Mouse (Mus musculus): ENCODE data around the gene Dock4. TPM values are rescaled to one million over a fixed set of nuclear protein-coding genes. Genes with fewer than 3 reads are reported as not detected.
A peak's percentile ranks its signal among the peaks of the same experiment; 100 is the strongest.
"Not testable (repeated sequence)": the region's sequence is repeated elsewhere in the genome, so short reads cannot be mapped to it uniquely, and the experiment has no call there.

Gene Dock4
- polyA plus RNA-seq, 2 experiments from 2014 or later: 0.76 to 2.6 TPM

DNA sequence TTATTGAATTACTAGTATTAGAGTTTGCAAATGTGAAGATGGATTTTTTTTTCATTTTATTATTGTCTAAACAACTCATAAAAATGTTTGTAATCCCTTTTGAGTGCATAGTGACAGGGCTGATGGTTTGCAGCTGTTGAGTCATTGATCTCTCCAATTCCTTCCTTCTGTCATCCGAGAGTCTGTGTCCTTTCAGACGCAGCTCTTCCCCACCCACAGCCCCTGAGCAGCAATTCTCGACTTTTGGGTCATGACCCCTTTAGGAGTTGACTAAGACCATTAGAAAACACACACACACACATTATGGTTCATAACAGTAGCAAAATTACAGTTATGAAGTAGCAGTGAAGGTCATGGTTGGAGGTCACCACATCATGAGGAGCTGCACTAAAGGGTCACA, 380.7 kb downstream of the Dock4 start:
- no peak for ATAC-seq

DNA sequence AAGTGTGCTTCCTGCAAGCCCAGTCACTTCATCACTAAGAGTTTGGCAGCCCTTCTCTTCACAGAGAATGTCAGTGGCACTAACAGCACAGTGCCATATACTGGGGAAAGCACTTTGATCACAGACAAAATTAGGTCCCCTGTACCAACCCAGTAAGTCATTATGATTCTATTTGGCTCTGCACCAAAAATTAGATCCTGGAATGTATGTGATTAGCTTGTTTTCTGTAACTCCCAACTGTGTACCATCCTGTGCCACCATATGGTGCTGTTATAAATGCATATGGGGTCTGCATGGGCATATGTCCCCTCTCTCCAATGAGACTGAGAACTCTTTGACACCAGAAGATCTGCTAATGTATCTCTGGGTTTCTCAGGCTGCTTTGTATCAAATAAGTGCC, 382.3 kb downstream of the Dock4 start:
- ATAC-seq: no peak

DNA sequence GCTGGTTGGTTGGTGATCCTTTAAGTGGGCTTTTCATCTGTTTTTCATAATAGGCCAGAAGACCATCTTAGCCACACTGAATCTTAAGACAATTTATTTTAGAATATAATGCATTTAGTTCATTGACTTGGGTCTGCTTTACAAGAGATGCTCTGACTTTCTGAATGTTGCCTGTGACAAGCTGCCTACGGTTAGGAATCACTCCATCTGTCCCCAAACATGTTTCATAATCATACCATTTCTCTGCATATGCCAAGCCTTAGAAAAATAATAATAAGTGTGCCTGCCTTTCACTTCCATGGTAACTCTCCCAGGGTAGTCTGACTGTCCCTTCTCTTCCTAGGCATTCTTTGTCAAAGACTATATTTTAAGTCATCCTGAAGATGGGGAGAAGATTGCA, 383.5 kb downstream of the Dock4 start:
- no peak for ATAC-seq

DNA sequence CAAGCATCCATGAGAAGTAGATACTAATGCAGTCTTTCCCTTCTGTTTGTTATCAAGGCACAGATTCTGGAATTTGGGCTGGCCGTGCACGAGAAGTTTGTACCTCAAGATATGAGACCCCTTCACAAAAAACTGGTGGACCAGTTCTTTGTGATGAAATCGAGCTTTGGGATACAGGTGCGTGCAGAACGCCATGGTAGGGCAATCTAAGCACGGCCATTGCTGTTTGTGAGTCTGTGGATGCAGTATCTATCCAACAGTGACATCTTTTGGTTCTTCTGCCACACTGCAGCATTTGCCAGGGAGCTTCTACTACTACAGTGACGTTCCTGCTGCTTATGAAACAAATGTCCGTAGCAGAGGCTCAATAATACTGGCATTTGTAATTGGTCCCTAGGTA, 386.4 kb downstream of the Dock4 start:
- no peak for ATAC-seq

- ATAC-seq: no peak
These were observed 391.2 kb downstream of the Dock4 start for GRCm38 (mm10) chr12:40836924-40837323.

DNA sequence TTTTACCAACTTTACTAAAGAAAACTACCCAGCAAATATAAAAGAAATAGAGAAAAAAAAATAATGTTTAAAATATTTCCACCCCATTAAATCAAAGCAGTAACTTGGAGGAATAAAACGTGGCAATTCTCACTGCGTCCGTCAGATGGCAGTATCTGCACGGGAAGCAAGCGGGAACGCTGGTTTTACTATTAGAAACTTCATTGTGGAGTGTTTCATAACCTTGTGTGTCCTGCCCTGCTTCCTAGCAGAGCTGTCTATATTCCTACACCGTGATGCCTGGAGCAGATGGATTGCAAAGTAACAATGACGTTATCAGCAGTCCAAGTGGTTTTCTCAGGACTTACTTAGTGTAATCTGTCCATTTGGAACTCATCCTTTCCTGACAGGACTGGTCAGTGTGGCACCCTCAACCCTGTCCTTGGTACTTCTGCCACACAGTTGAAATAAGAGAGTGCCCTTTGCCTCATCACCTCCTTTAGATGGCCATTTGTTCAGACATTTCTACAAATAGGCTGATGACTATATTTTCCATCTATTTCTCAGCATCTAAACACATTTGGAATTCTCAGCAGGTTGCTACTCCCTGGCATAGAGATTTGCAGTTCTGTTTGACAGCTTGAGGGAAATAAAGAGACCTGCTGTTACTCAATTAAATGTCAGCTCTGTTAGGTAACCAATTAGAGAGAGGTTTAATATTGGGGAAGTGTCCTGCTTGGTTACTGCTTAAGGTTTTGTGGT, 392.0 kb downstream of the Dock4 start:
- ATAC-seq: peak; percentile 77

GRCm38 (mm10) chr12:40838338-40838695, 392.6 kb downstream of the Dock4 start:
- ATAC-seq: no peak

GRCm38 (mm10) chr12:40838940-40839339, 393.2 kb downstream of the Dock4 start:
- no peak for ATAC-seq

- ATAC-seq: no peak
These were observed 394.1 kb downstream of the Dock4 start for GRCm38 (mm10) chr12:40839817-40840216.

DNA sequence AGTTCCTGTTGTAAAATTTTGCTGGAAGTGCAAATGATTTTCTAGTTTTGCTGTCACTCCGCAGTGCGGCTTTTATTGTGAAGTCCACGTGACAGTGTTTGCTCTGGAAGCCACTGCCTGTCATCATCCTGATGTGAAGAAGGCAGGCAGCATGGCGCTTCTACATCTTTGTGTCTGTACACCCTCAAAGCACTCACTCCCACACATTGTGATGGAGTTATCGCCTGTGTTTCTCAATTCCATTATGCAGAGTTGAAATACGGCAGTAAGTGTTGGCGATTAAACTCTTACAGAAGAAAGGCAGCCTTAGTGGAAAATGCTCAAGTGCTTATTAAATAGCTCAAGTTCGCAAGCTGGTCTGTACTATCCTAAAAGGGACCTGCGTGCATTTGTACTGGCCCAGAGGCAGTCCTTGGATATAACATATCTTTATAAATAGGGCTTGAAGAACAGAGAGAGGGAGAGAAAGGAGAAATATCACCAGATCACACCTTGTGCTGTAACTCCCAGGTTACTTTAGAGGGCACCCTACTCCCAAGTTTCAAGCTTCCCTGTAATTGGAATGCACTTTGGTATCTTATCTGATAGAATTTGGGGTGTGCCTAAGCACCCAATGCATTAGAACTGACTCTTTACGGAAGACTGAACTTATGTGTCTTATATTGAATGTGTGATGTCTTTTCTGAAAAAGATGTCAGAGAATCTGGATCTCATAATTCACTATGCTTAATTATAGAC, 396.7 kb downstream of the Dock4 start:
- no peak for ATAC-seq

- ATAC-seq: no peak
These were observed 397.2 kb downstream of the Dock4 start for GRCm38 (mm10) chr12:40842991-40843390.

GRCm38 (mm10) chr12:40843474-40844080, 397.8 kb downstream of the Dock4 start:
- no peak for ATAC-seq

DNA sequence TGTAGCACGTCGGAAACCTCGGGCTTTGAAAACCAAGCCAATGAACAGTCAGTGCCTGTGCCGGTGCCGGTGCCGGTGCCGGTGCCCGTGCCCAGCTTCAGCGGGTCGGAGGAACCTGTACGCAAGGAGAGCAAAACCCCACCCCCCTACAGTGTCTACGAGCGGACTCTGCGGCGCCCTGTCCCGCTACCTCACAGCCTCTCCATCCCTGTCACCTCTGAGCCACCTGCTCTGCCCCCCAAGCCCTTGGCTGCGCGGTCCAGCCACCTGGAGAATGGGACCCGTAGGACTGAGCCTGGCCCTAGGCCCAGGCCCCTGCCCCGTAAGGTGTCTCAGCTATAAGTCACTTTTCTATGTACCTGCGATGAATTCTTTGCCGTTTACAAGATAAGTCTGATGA, 398.6 kb downstream of the Dock4 start:
- ATAC-seq: no peak

- no peak for ATAC-seq
These were observed 409.1 kb downstream of the Dock4 start for GRCm38 (mm10) chr12:40854705-40855367.

DNA sequence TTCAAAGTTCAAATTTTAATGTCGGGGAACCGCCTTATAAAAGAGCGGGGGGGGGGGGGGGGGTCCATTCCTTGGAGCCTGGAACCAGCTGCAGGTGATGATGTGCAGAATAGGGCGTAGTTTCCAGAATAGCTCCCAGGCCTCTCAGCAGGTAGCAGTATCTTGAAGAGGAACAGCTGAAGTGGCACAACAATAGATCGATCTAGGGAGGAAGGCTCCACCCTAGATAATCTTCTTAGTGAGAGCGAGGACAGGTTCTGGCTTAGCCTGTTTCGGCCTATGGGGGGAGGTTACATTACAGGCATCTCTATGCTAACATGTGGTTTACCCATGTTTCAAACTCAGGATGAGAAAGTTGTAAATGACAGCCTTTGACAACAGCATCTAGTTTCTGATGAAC, 411.7 kb downstream of the Dock4 start:
- ATAC-seq: no peak

DNA sequence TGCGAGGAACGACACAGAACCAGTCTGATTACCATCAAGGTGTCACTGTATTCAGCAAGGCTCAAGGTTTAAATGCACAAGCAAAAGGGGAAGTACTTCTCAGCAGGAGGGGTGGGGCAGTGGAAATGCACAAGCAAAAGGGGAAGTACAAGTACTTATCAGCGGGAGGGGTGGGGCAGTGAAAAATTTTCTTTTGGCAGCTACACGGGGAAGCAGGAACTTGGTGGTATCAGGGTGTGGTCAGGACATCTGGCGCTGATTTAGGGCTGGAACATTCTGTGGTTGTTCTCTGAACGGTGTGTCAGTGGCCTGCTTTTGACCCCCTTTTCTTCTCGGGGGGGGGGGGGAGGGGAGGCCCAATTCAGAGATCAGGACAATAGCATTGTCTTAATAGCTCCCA, 413.0 kb downstream of the Dock4 start:
- not testable (repeated sequence) for ATAC-seq

DNA sequence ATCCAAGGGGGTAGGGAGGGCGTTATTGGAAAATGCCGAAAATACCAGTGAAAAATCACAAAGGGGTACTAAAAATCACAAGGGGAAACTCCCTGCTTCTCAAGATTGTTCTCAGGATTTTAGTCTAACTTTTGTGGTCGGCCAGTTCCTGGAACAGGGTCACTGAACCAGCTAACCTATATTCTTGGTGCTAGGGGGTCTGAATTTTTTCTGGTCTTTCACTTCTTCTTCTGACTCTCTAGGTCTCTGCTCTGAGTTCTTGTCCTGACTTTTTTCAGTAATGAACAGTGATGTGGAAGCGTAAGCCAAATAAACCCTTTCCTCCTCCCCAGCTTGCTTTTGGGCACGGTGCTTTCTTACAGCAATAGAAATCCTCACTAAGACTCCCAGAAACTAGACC, 424.6 kb downstream of the Dock4 start:
- ATAC-seq: no peak

GRCm38 (mm10) chr12:40872716-40873115, 427.0 kb downstream of the Dock4 start:
- no peak for ATAC-seq

DNA sequence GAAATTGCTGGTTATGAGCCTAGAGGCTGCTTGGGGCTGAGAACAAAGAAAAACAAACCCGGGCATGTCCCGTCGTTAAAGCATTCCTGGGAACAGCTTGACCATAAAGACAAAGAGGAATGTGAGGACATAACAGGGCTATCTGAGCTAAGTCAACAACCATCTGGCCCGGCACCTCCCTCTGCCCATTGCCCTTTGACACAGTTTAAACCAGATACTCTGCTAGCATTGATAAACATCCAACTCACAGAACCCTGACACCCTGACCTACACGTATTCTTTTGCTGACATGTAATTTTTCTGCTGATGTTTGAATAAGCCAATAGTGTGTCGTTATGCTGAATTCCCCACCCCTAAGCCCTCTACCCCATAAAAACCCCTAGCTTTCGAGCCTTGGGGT, 427.5 kb downstream of the Dock4 start:
- ATAC-seq: not testable (repeated sequence)

GRCm38 (mm10) chr12:40884976-40885375, 439.2 kb downstream of the Dock4 start:
- no peak for ATAC-seq

DNA sequence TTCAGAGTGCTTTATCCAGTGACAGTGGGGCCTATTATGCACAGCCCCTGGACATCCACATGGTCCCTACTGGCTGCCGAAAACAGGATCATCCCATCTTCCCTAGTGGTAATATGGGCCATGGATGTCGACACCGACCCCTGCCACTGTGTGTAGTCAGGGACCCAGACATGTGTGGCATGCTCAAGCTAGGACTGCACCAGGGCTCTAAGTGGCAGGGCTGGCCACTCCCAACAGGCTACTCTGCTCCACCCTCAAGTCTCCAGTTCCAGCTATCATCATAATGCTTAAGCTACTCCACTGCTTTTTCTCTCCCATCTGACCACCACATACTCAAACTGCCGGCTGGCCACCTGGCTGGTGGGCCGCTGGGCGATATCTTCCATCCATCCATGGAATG, 439.6 kb downstream of the Dock4 start:
- no peak for ATAC-seq

DNA sequence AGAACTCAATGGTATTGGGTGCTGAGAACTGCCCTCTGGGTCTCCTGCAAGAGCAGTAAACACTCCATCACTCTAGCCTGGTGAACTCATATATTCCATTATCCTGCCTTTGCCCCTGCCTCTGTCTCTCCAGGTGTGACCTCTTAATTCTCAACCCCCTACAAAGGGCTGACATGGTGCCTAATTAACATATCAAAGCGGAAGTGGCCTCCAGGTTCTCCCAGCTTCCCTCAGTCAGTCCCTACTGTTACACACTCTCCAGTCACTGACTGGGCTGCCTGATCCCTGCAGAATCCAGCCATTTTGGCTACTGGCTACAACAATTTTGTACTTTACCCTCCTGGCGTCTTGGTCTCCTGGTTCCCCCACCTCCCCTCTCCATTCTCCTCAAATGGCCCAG, 441.7 kb downstream of the Dock4 start:
- no peak for ATAC-seq

GRCm38 (mm10) chr12:40888261-40888791, 442.6 kb downstream of the Dock4 start:
- ATAC-seq: no peak

Measured in activated CD4-positive, CD25-positive, alpha-beta regulatory T cell, adult 4 months (primary cell).